Mouse (Mus musculus): ENCODE data around the gene Tnnt1.

GRCm38 (mm10) chr7:4557167-4557560, 41.0 kb upstream of the Tnnt1 start:
- TF ChIP-seq CTCF (IDR thresholded peaks at IDR 0.05; ENCODE audit: low read depth) (no peak), EP300 (IDR thresholded peaks at IDR 0.05; ENCODE audit: low read depth) (no peak)

Data from liver, embryonic 14.5 days (tissue).